Mouse (Mus musculus): ENCODE data around the gene Fam234a. TPM values are rescaled to one million over a fixed set of nuclear protein-coding genes. Genes with fewer than 3 reads are reported as not detected.

The Fam234a gene
- polyA plus RNA-seq, 1 experiment from 2014 or later, result 147 TPM

DNA sequence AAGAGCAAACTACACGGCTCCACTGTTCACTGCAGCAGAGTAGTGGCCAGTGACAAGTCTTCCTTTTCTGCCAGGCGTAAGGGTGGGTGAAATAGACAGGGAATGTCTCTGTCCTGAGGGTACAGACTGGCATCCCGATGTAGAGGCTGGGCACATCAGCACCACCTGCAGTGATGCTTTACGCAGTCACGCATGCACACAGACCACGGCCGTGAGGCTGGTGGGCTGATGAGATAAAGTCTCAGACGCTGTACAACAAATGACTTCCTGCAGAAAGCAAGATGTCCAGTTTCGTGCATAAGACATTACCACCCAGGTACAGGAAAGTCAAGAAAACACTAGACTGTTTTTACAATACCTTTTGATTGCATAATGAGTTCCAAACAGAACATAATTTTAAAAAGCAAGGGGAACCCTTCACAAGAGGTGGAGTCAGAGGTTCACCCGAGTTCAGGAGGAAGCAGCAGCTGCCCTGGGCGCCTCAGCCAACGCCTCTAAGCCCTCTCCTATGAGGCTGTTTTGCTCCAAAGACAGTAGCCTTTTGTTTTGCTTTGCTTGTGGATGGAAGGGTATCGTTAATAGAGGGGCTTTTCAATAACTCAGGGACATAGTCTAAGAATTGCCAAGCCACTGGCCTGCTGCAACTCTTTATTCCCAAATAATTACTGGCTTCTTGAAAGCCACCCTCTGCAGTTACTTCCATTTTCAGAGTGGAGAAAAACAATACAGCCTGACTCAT, 8.8 kb downstream of the Fam234a start:
- ATAC-seq, result no peak
- POLR2A ChIA-PET, result no interaction called here
- no peaks in the 10 kb centered on the region for H3K27me3 ChIP-seq
- TF ChIP-seq CTCF (IDR thresholded peaks at IDR 0.05), result no peak
- CTCF ChIA-PET, result no interaction called here
- DNase-seq (ENCODE audit: low read depth, low spot score), result no peak
- in situ Hi-C loops (cut with MboI; ENCODE audit: low pct_unique_long_range_greater_than_20kb), result no loop called here

GRCm38 (mm10) chr17:26234386-26234785, 9.7 kb downstream of the Fam234a start:
- DNase-seq (ENCODE audit: low read depth, low spot score), result no peak
- no peak for ATAC-seq
- in situ Hi-C loops (cut with MboI; ENCODE audit: low pct_unique_long_range_greater_than_20kb), result no loop called here
- TF ChIP-seq CTCF (IDR thresholded peaks at IDR 0.05), result no peak
- ChIA-PET CTCF (no interaction called here), POLR2A (no interaction called here)
- no peaks in the 10 kb centered on the region for H3K27me3 ChIP-seq

- H3K27me3 ChIP-seq, result no peaks in the 10 kb centered on the region
- in situ Hi-C loops (cut with MboI; ENCODE audit: low pct_unique_long_range_greater_than_20kb), result no loop called here
- ChIA-PET CTCF (no interaction called here), POLR2A (no interaction called here)
- ATAC-seq (no peak), DNase-seq (ENCODE audit: low read depth, low spot score) (no peak)
- TF ChIP-seq CTCF (IDR thresholded peaks at IDR 0.05), result peak; percentile 54
Observed at GRCm38 (mm10) chr17:26232863-26233262, 11.2 kb downstream of the Fam234a start.

DNA sequence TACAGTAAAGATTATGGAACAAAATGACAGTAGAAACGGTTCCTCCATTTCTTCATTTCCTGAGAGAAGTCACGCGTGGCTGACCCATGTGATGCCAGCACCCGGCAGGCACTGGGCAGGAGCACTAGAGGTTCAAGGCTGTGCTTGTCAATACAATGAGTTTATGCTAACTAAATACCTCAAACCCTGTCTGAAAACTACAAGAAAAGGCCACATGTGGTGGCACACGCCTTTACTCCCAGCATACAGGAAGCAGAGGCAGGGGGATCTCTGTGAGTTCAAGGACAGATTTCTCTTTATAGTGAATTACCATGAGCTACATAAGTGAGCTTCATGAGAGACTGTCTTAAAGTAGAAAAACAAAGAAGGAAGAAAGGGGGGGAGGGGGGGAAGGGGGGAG, 12.9 kb downstream of the Fam234a start:
- TF ChIP-seq CTCF (IDR thresholded peaks at IDR 0.05), result no peak
- POLR2A ChIA-PET, result interaction anchor here (1.1 kb wide), 1 partner anchor 87 kb away, joined by 3 read pairs; no protein-coding TSS in a partner anchor
- in situ Hi-C loops (cut with MboI; ENCODE audit: low pct_unique_long_range_greater_than_20kb), result no loop called here
- CTCF ChIA-PET, result interaction anchor here (2.3 kb wide), 1 partner anchor 12 kb away, joined by 6 read pairs; no protein-coding TSS in a partner anchor
- no peak for DNase-seq (ENCODE audit: low read depth, low spot score)
- no peak for ATAC-seq
- no peaks in the 10 kb centered on the region for H3K27me3 ChIP-seq

- ChIA-PET POLR2A (no interaction called here), CTCF (no interaction called here)
- in situ Hi-C loops (cut with MboI; ENCODE audit: low pct_unique_long_range_greater_than_20kb), result no loop called here
- DNase-seq (ENCODE audit: low read depth, low spot score) (no peak), ATAC-seq (no peak)
- H3K27me3 ChIP-seq, result no peaks in the 10 kb centered on the region
- no peak for TF ChIP-seq CTCF (IDR thresholded peaks at IDR 0.05)
Observed at GRCm38 (mm10) chr17:26229776-26230175, 14.3 kb downstream of the Fam234a start.

- ChIA-PET CTCF (interaction anchor here (0.7 to 1.6 kb wide), 2 partner anchors 18 to 20 kb away, joined by 3 read pairs; no protein-coding TSS in a partner anchor), POLR2A (no interaction called here)
- DNase-seq (ENCODE audit: low read depth, low spot score) (no peak), ATAC-seq (no peak)
- no peaks in the 10 kb centered on the region for H3K27me3 ChIP-seq
- no peak for TF ChIP-seq CTCF (IDR thresholded peaks at IDR 0.05)
- in situ Hi-C loops (cut with MboI; ENCODE audit: low pct_unique_long_range_greater_than_20kb), result no loop called here
Observed at GRCm38 (mm10) chr17:26225150-26225549, 18.9 kb downstream of the Fam234a start.

GRCm38 (mm10) chr17:26221508-26221907, 22.5 kb downstream of the Fam234a start:
- no peaks in the 10 kb centered on the region for H3K27me3 ChIP-seq
- in situ Hi-C loops (cut with MboI; ENCODE audit: low pct_unique_long_range_greater_than_20kb), result no loop called here
- ChIA-PET CTCF (interaction anchor here (0.7 to 2.4 kb wide), 4 partner anchors 11 to 209 kb away, joined by 3 to 8 read pairs (median 4); partner anchors contain the start of gene Fam234a), POLR2A (interaction anchor here (0.5 kb wide), 1 partner anchor 37 kb away, joined by 3 read pairs; no protein-coding TSS in a partner anchor)
- no peak for TF ChIP-seq CTCF (IDR thresholded peaks at IDR 0.05)
- ATAC-seq, result no peak
- no peak for DNase-seq (ENCODE audit: low read depth, low spot score)

DNA sequence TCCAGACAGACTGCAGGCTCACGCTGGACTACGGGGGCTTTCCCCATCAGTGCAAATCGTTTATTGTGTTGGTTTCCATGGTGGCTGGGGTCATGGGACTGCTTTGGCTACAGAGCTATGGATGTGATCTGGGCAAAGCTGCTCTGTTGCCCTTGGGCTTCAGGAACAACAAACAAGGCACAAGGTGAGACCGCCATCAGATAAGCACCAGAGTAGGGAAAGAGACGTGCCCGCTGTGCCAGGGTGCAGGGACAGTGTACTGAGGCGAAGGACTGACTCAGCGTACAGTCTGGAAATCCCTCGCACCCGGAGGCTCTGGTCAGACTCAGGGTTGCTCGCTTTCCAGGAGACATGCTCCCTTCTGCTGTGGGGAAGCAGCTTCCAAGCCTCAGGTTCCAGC, 31.4 kb downstream of the Fam234a start:
- H3K27me3 ChIP-seq, result no peaks in the 10 kb centered on the region
- TF ChIP-seq CTCF (IDR thresholded peaks at IDR 0.05), result no peak
- DNase-seq (ENCODE audit: low read depth, low spot score) (no peak), ATAC-seq (no peak)
- CTCF ChIA-PET, result no interaction called here
- in situ Hi-C loops (cut with MboI; ENCODE audit: low pct_unique_long_range_greater_than_20kb), result no loop called here
- POLR2A ChIA-PET, result no interaction called here

GRCm38 (mm10) chr17:26212241-26212640, 31.8 kb downstream of the Fam234a start:
- no peak for TF ChIP-seq CTCF (IDR thresholded peaks at IDR 0.05)

GRCm38 (mm10) chr17:26207686-26208085, 36.4 kb downstream of the Fam234a start, which contains the start of gene Arhgdig:
Gene Arhgdig, minus strand, starts transcription at chr17:26207786.
- TF ChIP-seq CTCF (IDR thresholded peaks at IDR 0.05), result no peak
- CTCF ChIA-PET, result no interaction called here
- POLR2A ChIA-PET, result no interaction called here
- H3K27me3 ChIP-seq, result no peaks in the 10 kb centered on the region
- DNase-seq (ENCODE audit: low read depth, low spot score) (no peak), ATAC-seq (no peak)
- in situ Hi-C loops (cut with MboI; ENCODE audit: low pct_unique_long_range_greater_than_20kb), result no loop called here

More at GRCm38 (mm10) chr17:26212241-26212640, 31.8 kb downstream of the Fam234a start:
- DNase-seq (ENCODE audit: low read depth, low spot score) (no peak), ATAC-seq (no peak)
- ChIA-PET POLR2A (no interaction called here), CTCF (no interaction called here)
- in situ Hi-C loops (cut with MboI; ENCODE audit: low pct_unique_long_range_greater_than_20kb), result no loop called here
- no peaks in the 10 kb centered on the region for H3K27me3 ChIP-seq

GRCm38 (mm10) chr17:26206392-26206791, 37.6 kb downstream of the Fam234a start:
- TF ChIP-seq CTCF (IDR thresholded peaks at IDR 0.05), result no peak
- ChIA-PET POLR2A (no interaction called here), CTCF (no interaction called here)
- ATAC-seq (no peak), DNase-seq (ENCODE audit: low read depth, low spot score) (no peak)
- in situ Hi-C loops (cut with MboI; ENCODE audit: low pct_unique_long_range_greater_than_20kb), result no loop called here
- H3K27me3 ChIP-seq, result no peaks in the 10 kb centered on the region

All from Patski (cell line).